Mouse (Mus musculus) C2C12 (cell line): ENCODE measurements around the gene Mthfsd.

Experiments used
- CEBPB ChIP-seq: IDR thresholded peaks from one replicate; pipeline ENCODE4 v1.6.1; 2011; ENCODE audit warnings: low read depth, mild to moderate bottlenecking, control low read depth, moderate library complexity
- MAX ChIP-seq: IDR thresholded peaks from one replicate; pipeline ENCODE4 v1.6.1; 2011; ENCODE audit warnings: mild to moderate bottlenecking, control low read depth

GRCm38 (mm10) chr8:121126694-121127093, 18.5 kb upstream of the Mthfsd start:
- TF ChIP-seq MAX = no peak
- no peak for TF ChIP-seq CEBPB
